8 mouse cellular contexts compared by ENCODE assay signal in the genomic region with DNA sequence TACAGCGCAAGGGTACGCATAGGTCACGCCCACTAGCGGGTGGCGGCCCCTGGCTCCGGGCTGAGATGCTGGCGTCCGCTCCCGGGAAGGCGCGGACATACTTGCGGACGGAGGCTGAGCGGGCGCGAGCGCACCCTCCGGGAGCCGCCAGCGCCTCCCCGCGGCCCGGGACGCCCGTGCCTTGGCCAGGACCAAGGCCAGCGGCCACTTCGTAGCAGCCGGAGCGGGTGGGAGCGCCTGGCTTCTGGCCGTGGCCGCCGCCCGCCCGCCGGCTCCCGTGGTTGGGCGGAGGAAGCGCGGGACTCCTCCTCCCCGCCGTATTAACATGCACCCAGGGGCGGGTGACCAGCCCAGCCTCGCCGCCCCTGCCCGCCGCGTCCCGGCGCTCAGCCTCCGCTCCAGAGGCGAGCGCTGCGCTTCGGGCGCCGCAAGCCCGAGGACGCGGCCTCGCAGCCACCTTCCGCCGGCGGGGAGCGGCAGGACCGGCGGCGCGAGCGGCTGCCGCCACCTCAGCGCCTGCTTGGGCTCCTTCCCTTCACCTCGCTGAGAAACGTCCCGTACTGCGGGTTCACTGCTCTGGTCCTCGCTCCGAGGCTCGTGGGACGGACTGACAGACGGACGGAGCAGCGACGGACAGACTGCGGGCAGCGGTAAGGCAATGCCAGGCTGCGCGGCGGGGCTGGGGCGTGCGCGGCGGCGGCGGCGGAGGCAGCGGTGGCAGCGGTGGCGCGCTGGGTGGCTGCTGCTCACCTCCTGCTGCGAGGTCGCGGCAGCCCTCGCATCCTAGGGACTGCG. TPM values are rescaled to one million over a fixed set of nuclear protein-coding genes. Genes with fewer than 3 reads are reported as not detected.
DNase-seq lines count a peak whose midpoint lies in the region; ATAC-seq and TF ChIP-seq lines count a peak whose summit lies in the region.

Gene Dlgap1, plus strand, starts transcription at position 53 of the 795 bp plus-strand sequence.

- DNase-seq in lung, adult 2 months: no peak
- DNase-seq in embryo, embryonic 9.5 days (ENCODE audit: extremely low spot score): peak; percentile 79
- DNase-seq in kidney, adult 2 months: peak; percentile 48
- peak; percentile 73 to 74 for DNase-seq in urinary bladder, postnatal 4 days (ENCODE audit: low spot score in 2 of 2)

- TF ChIP-seq POLR2A in lung, adult 2 months (IDR thresholded peaks at IDR 0.05; ENCODE audit: borderline replicate concordance, extremely low read depth, low read depth, low read length): no peak
- no peak for TF ChIP-seq POLR2A in kidney, adult 2 months (IDR thresholded peaks at IDR 0.05; ENCODE audit: low read depth, low read length)

- H3K4me1 ChIP-seq in lung, embryonic 16.5 days (replicated peaks; ENCODE audit: control insufficient read depth, insufficient read depth, low read length): peaks cover 7% of the 10 kb centered on the region
- H3K4me1 ChIP-seq in lung, adult 2 months (ENCODE audit: control insufficient read depth, insufficient read depth, low read length): no peaks in the 10 kb centered on the region
- no peaks in the 10 kb centered on the region for H3K4me1 ChIP-seq in kidney, adult 2 months (ENCODE audit: control insufficient read depth, insufficient read depth, low read length)
- peaks cover 15% of the 10 kb centered on the region for H3K4me1 ChIP-seq in limb, embryonic 13.5 days
- no peaks in the 10 kb centered on the region for H3K4me1 ChIP-seq in neural tube, embryonic 14.5 days (ENCODE audit: control insufficient read depth, insufficient read depth, low read length)

- H3K36me3 ChIP-seq in lung, embryonic 16.5 days (ENCODE audit: control insufficient read depth, insufficient read depth, low read length): no peaks in the 10 kb centered on the region
- no peaks in the 10 kb centered on the region for H3K36me3 ChIP-seq in kidney, adult 2 months (ENCODE audit: control insufficient read depth, insufficient read depth, low read length)
- H3K36me3 ChIP-seq in limb, embryonic 13.5 days: no peaks in the 10 kb centered on the region
- no peaks in the 10 kb centered on the region for H3K36me3 ChIP-seq in neural tube, embryonic 14.5 days (ENCODE audit: control insufficient read depth, insufficient read depth, low read length)

- peaks cover 29% of the 10 kb centered on the region for H3K27me3 ChIP-seq in lung, embryonic 16.5 days (ENCODE audit: control insufficient read depth, insufficient read depth, low read depth, low read length)
- no peaks in the 10 kb centered on the region for H3K27me3 ChIP-seq in kidney, adult 2 months (replicated peaks; ENCODE audit: control insufficient read depth, insufficient read depth, low read length)
- peaks cover 62% of the 10 kb centered on the region for H3K27me3 ChIP-seq in limb, embryonic 13.5 days
- H3K27me3 ChIP-seq in neural tube, embryonic 14.5 days (ENCODE audit: control insufficient read depth, insufficient read depth, low read length): no peaks in the 10 kb centered on the region

- no peak for TF ChIP-seq CTCF in lung, adult 2 months (IDR thresholded peaks at IDR 0.05; ENCODE audit: insufficient read depth, low read length)
- peak; percentile 22; the same call in 1 of the 2 replicates for TF ChIP-seq CTCF in kidney, adult 2 months (conservative IDR thresholded peaks at IDR 0.05; ENCODE audit: insufficient read depth, insufficient read length, low read depth, low read length)

- ATAC-seq in lung, embryonic 16.5 days (ENCODE audit: low read depth): peak; percentile 98
- peak; percentile 88 for ATAC-seq in granulocyte monocyte progenitor cell, adult 5-6 weeks (replicated peaks; ENCODE audit: poor library complexity, severe bottlenecking)
- ATAC-seq in limb, embryonic 13.5 days (ENCODE audit: low FRiP score, low read depth): peak; percentile 95
- ATAC-seq in neural tube, embryonic 14.5 days (ENCODE audit: low read depth): peak; percentile 95

- no peak within 1 kb of the TSS for H3K27ac ChIP-seq in lung, embryonic 16.5 days (ENCODE audit: low read length)
- H3K27ac ChIP-seq in kidney, adult 2 months (ENCODE audit: insufficient read depth, low read depth, low read length): no peak within 1 kb of the TSS
- H3K27ac ChIP-seq in limb, embryonic 13.5 days: no peak within 1 kb of the TSS
- H3K27ac ChIP-seq in neural tube, embryonic 14.5 days (ENCODE audit: low read depth, low read length): peak within 1 kb of the TSS; percentile 86

- H3K9me3 ChIP-seq in lung, embryonic 16.5 days (ENCODE audit: control insufficient read depth, low read length): no peaks in the 10 kb centered on the region
- no peaks in the 10 kb centered on the region for H3K9me3 ChIP-seq in limb, embryonic 13.5 days
- H3K9me3 ChIP-seq in neural tube, embryonic 14.5 days (ENCODE audit: control insufficient read depth, low read length): no peaks in the 10 kb centered on the region

- H3K4me2 ChIP-seq in lung, embryonic 16.5 days (ENCODE audit: low read depth, low read length): peak within 1 kb of the TSS; percentile 96
- peak within 1 kb of the TSS; percentile 99 for H3K4me2 ChIP-seq in limb, embryonic 13.5 days (replicated peaks)
- peak within 1 kb of the TSS; percentile 57 for H3K4me2 ChIP-seq in neural tube, embryonic 14.5 days (ENCODE audit: low read depth, low read length)

- WGBS in lung, embryonic 16.5 days: under 1% methylated on average over 41 of the region's 105 CpGs
- WGBS in lung, adult 2 months: 1% methylated on average over 105 of the region's 105 CpGs
- WGBS in kidney, adult 2 months: under 1% methylated on average over 105 of the region's 105 CpGs
- under 1% methylated on average over 90 of the region's 105 CpGs for WGBS in limb, embryonic 13.5 days
- under 1% methylated on average over 73 of the region's 105 CpGs for WGBS in neural tube, embryonic 14.5 days

- peak within 1 kb of the TSS; percentile 24; the same call in 1 of the 2 replicates for H3K9ac ChIP-seq in lung, embryonic 16.5 days (ENCODE audit: low read length)
- H3K9ac ChIP-seq in limb, embryonic 13.5 days: peak within 1 kb of the TSS; percentile 62
- H3K9ac ChIP-seq in neural tube, embryonic 14.5 days (replicated peaks; ENCODE audit: low read depth, low read length): peak within 1 kb of the TSS; percentile 87

- H3K4me3 ChIP-seq in lung, embryonic 16.5 days (ENCODE audit: low read length): peak within 1 kb of the TSS; percentile 55
- H3K4me3 ChIP-seq in lung, adult 2 months (replicated peaks; ENCODE audit: extremely low read depth, low read depth, low read length): no peak within 1 kb of the TSS
- H3K4me3 ChIP-seq in kidney, adult 2 months (ENCODE audit: insufficient read depth, low read depth, low read length): peak within 1 kb of the TSS; percentile 48
- peak within 1 kb of the TSS; percentile 61 for H3K4me3 ChIP-seq in limb, embryonic 13.5 days
- H3K4me3 ChIP-seq in neural tube, embryonic 14.5 days (ENCODE audit: low read depth, low read length): peak within 1 kb of the TSS; percentile 77

RNA-seq across cellular contexts. Expression of gene Dlgap1, which starts in this region (rescaled TPM):
- 0.70 TPM in 2 replicates for polyA plus RNA-seq in lung, embryonic 16.5 days (2015; fragmentation: Nextera tagmentation; extraction: Ambion mirVana)
- 0.29 and 0.63 TPM in 2 replicates for polyA plus RNA-seq in lung, adult 2 months (2012; rRNA removed)
- total RNA-seq in granulocyte monocyte progenitor cell, adult 5-6 weeks (2014; fragmentation: Nextera tagmentation): not detected in 2 replicates
- not detected in 2 replicates for total RNA-seq in granulocyte monocyte progenitor cell, adult 5-6 weeks (2017)
- 0.55 and 1.5 TPM in 2 replicates for polyA plus RNA-seq in kidney, adult 2 months (2012; rRNA removed)
- polyA plus RNA-seq in limb, embryonic 13.5 days (2015; fragmentation: Nextera tagmentation; extraction: Ambion mirVana): 8.7 and 9.2 TPM in 2 replicates
- polyA plus RNA-seq in neural tube, embryonic 14.5 days (2014; fragmentation: Nextera tagmentation; extraction: Ambion mirVana): 39.7 and 51.0 TPM in 2 replicates

Comparison
In these comparisons a context has a peak if more than half of its experiments do, and no peak if none do; other contexts are left out.
1. Peak in ATAC-seq, H3K4me3 ChIP-seq, H3K9ac ChIP-seq and H3K4me2 ChIP-seq in lung, embryonic 16.5 days; RNA of the gene not detected or under 1 TPM.
2. Peak in ATAC-seq in granulocyte monocyte progenitor cell, adult 5-6 weeks; RNA of the gene not detected or under 1 TPM.
3. H3K9ac ChIP-seq: peak in every context shown above with its lines; median percentile 87 in neural tube, embryonic 14.5 days; 62 in limb, embryonic 13.5 days; 24 in lung, embryonic 16.5 days.